Mouse (Mus musculus) kidney, embryonic 14.5 days (tissue): ENCODE measurements around the gene Irak2. TPM values are rescaled to one million over a fixed set of nuclear protein-coding genes. Genes with fewer than 3 reads are reported as not detected.

Source experiments
- ATAC-seq: fragments of 200-750 bp; cut with Nextera tagmentation; 2 replicates; pipeline ENCODE4 v1.8.0; 2017; ENCODE audit warnings: moderate number of reproducible peaks, mild to moderate bottlenecking, moderate TSS enrichment, moderate library complexity; ENCODE audit not compliant: low FRiP score, low TSS enrichment
- H3K27ac ChIP-seq: fragments of 300-500 bp; sonication (generic); 2 replicates; pipeline ENCODE4 v1.5.1; 2014; ENCODE audit warnings: low read depth, mild to moderate bottlenecking, low read length, moderate library complexity, mixed read lengths
- H3K27me3 ChIP-seq: fragments of 300-500 bp; sonication (generic); 2 replicates; pipeline ENCODE4 v1.6.1; 2014; ENCODE audit warnings: mild to moderate bottlenecking, low read length; ENCODE audit not compliant: control insufficient read depth, insufficient read depth
- H3K36me3 ChIP-seq: fragments of 300-500 bp; sonication (generic); 2 replicates; pipeline ENCODE4 v1.6.1; 2014; ENCODE audit warnings: low read length, mixed read lengths; ENCODE audit not compliant: control insufficient read depth, insufficient read depth
- H3K4me1 ChIP-seq: fragments of 300-500 bp; sonication (generic); 2 replicates; pipeline ENCODE4 v1.6.1; 2014; ENCODE audit warnings: low read length, mixed read lengths; ENCODE audit not compliant: control insufficient read depth, insufficient read depth
- H3K4me2 ChIP-seq: fragments of 300-500 bp; sonication (generic); replicated peaks from 2 replicates; pipeline ENCODE4 v1.6.1; 2014; ENCODE audit warnings: low read depth, mild to moderate bottlenecking, low read length
- H3K4me3 ChIP-seq: fragments of 300-500 bp; sonication (generic); 2 replicates; pipeline ENCODE4 v1.5.1; 2014; ENCODE audit warnings: mild to moderate bottlenecking, low read length
- H3K9ac ChIP-seq: fragments of 300-500 bp; sonication (generic); 2 replicates; pipeline ENCODE4 v1.6.1; 2014; ENCODE audit warnings: low read depth, mild to moderate bottlenecking, low read length, moderate library complexity
- H3K9me3 ChIP-seq: fragments of 300-500 bp; sonication (generic); 2 replicates; pipeline ENCODE4 v1.6.1; 2016; ENCODE audit warnings: low read length; ENCODE audit not compliant: control insufficient read depth
- WGBS: fragments of 180-500 bp; shearing (Covaris S2); extraction: QIAGEN DNeasy Blood & Tissue Kit; methylation state at CpG from one replicate; pipeline ENCODE4 v1.1.7; 2014; 5-methylcytosine and 5-hydroxymethylcytosine counted together
- microRNA-seq: library from miRNA; unstranded; fragments of <30 nt; microRNA quantifications from one replicate; pipeline ENCODE4, GENCODE M21; 2016
- polyA plus RNA-seq: library from polyadenylated mRNA; unstranded; fragments of >200 nt; fragmentation: Nextera tagmentation; extraction: Ambion mirVana; gene quantifications from 2 replicates; pipeline ENCODE4 v1.2.1, GENCODE M21; 2014

Irak2 gene
- polyA plus RNA-seq, 1 experiment from 2014 or later = 2.6 TPM

GRCm38 (mm10) chr6:113743111-113743510 lies 104.8 kb downstream of the Irak2 start:
- 43% methylated on average over 1 of the region's 1 CpGs for WGBS
- H3K9me3 ChIP-seq = no peaks in the 10 kb centered on the region
- no peak overlapping the region for H3K4me3 ChIP-seq
- no peak overlapping the region for H3K4me2 ChIP-seq
- H3K36me3 ChIP-seq = 0 out of 2 replicates have a peak, but pooled peaks cover 2% of the 10 kb centered on the region
- no peak overlapping the region for H3K9ac ChIP-seq
- no peak overlapping the region for H3K27ac ChIP-seq
- no peak for ATAC-seq
- no peaks in the 10 kb centered on the region for H3K27me3 ChIP-seq
- H3K4me1 ChIP-seq = peaks cover 10% of the 10 kb centered on the region

Small RNA genes within 50 kb of the gene (microRNA-seq; reads per million reads assigned to microRNA genes)
- 1.1 reads per million for gene Mir7042

Other genes with a start within 250 kb of the Irak2 start
- 2.0 and 2.4 TPM in 2 replicates for gene Ttll3, start 249.2 kb upstream of the Irak2 start, polyA plus RNA-seq
- 29.0 and 30.5 TPM in 2 replicates for gene Rpusd3, start 219.1 kb upstream of the Irak2 start, polyA plus RNA-seq
- gene Cidec, start 202.7 kb upstream of the Irak2 start, polyA plus RNA-seq = not detected in 2 replicates
- gene Jagn1, start 195.9 kb upstream of the Irak2 start, polyA plus RNA-seq = 95.9 and 103 TPM in 2 replicates
- 3.5 and 6.1 TPM in 2 replicates for gene Il17re, start 180.0 kb upstream of the Irak2 start, polyA plus RNA-seq
- gene Il17rc, start 167.0 kb upstream of the Irak2 start, polyA plus RNA-seq = 9.3 and 9.5 TPM in 2 replicates
- 22.9 and 25.4 TPM in 2 replicates for gene Creld1, start 155.2 kb upstream of the Irak2 start, polyA plus RNA-seq
- gene Prrt3, start 136.5 kb upstream of the Irak2 start, polyA plus RNA-seq = 0.73 and 1.6 TPM in 2 replicates
- 81.3 and 98.0 TPM in 2 replicates for gene Emc3, start 106.8 kb upstream of the Irak2 start, polyA plus RNA-seq
- 12.0 and 16.1 TPM in 2 replicates for gene Fancd2, start 106.8 kb upstream of the Irak2 start, polyA plus RNA-seq
- 0.28 and 1.0 TPM in 2 replicates for gene Fancd2os, start 37.8 kb upstream of the Irak2 start, polyA plus RNA-seq
- gene Brk1, start 33.7 kb upstream of the Irak2 start, polyA plus RNA-seq = 233 and 273 TPM in 2 replicates
- 25.9 and 40.7 TPM in 2 replicates for gene Vhl, start 14.5 kb upstream of the Irak2 start, polyA plus RNA-seq
- gene Tatdn2, start 58.6 kb downstream of the Irak2 start, polyA plus RNA-seq = 0.93 and 1.9 TPM in 2 replicates
- gene Ghrl, start 81.4 kb downstream of the Irak2 start, polyA plus RNA-seq = 0.37 and 0.60 TPM in 2 replicates
- 286 and 297 TPM in 2 replicates for gene Sec13, start 102.3 kb downstream of the Irak2 start, polyA plus RNA-seq